Mouse (Mus musculus): ENCODE measurements around the gene Slc39a5.

DNA sequence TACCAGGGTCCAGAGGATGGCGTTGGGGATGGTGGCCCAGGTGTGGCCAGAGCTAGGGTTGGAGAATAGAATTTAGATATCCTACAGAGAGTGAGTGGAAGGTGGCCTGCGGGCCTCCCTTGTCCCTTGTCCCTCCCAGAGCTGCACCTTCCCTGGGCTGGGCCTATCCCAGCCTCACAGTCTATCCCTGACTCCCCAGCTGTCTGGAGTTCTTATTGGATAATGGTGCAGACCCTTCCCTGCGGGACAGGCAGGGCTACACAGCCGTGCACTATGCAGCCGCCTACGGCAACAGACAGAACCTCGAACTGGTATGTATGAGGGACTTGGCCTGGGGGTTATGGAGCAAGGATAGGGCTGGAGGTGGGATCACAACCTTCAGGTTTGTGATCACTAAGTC is 15.1 kb downstream of the Slc39a5 start:
- TF ChIP-seq POLR2A (IDR thresholded peaks at IDR 0.05; ENCODE audit: insufficient read depth, low read depth, low read length), result no peak
- TF ChIP-seq CTCF (IDR thresholded peaks at IDR 0.05), result no peak

All from heart, adult 2 months (tissue).